Mouse (Mus musculus): ENCODE measurements around the gene AC129217.1. TPM values are rescaled to one million over a fixed set of nuclear protein-coding genes. Genes with fewer than 3 reads are reported as not detected.

Gene AC129217.1
- polyA plus RNA-seq, 1 experiment, result not detected

DNA sequence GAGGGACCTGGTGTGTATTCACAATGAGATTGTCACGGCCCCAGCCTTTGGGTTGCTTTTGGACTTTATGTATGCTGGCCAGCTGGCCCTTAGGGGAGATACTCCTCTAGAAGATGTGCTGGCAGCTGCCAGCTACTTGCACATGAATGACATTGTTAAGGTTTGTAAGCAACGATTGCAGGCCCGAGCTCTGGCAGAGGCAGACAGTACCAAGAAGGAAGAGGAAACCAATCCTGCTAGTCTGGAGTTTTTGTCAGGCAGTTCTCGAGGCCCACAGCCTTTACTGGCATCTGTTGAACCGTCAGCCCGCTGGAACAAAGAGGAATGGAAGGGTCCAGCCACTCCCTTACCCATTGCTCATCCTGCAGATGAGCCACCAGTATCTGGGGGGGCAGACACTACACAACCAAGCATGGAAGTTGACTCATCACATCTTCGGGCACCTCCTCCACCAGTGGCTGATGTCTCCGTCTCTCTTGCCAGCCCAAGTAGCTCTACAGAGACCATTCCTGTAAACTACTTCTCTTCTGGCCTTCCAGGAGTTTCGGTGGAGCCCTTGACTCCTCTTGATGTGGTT, 26.3 kb upstream of the AC129217.1 start:
- TF ChIP-seq POLR2A (IDR thresholded peaks at IDR 0.05; ENCODE audit: borderline replicate concordance, extremely low read depth, low read depth, low read length) (no peak), CTCF (IDR thresholded peaks at IDR 0.05; ENCODE audit: insufficient read depth, low read length) (no peak)
- H3K4me3 ChIP-seq (replicated peaks; ENCODE audit: extremely low read depth, low read depth, low read length), result no peak overlapping the region
- no peak for DNase-seq
- H3K4me1 ChIP-seq (ENCODE audit: control insufficient read depth, insufficient read depth, low read length), result 0 out of 2 replicates have a peak, but pooled peaks cover 2% of the 10 kb centered on the region
- WGBS, result 85% methylated on average over 9 of the region's 9 CpGs

DNA sequence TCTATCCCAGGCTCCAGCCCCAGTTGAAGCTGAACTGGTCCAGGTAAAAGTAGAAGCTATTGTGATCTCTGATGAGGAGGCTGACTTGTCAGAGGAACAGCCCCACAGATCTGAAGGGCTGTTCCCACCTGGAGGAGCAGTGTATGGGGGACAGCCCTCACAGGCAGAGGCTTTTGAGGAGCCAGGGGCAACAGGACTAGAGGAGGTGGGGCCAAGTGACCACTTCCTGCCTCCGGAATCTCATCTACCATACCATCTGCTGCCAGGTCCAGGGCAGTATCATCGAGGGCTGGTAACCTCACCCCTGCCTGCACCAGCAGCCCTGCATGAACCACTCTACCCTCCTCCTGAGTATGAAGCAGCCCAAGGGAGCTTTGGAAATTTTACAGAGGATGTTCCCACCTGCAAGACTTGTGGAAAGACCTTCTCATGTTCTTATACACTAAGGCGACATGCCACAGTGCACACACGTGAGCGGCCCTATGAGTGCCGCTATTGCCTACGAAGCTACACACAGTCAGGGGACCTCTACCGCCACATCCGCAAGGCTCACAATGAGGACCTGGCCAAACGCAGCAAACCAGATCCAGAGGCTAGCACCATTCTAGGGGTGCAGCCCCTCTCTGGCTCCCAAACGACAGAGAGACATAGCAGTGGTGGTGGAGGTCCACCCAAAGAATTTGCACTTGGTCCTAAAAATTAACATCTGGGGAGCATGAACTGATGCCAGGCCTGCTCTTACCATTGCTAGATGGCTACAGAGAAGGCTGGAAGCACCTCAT, 25.5 kb upstream of the AC129217.1 start:
- TF ChIP-seq CTCF (IDR thresholded peaks at IDR 0.05; ENCODE audit: insufficient read depth, low read length) (no peak), POLR2A (IDR thresholded peaks at IDR 0.05; ENCODE audit: borderline replicate concordance, extremely low read depth, low read depth, low read length) (no peak)
- WGBS, result 91% methylated on average over 11 of the region's 11 CpGs
- DNase-seq, result no peak
- H3K4me3 ChIP-seq (replicated peaks; ENCODE audit: extremely low read depth, low read depth, low read length), result no peak overlapping the region
- H3K4me1 ChIP-seq (ENCODE audit: control insufficient read depth, insufficient read depth, low read length), result 0 out of 2 replicates have a peak, but pooled peaks cover 2% of the 10 kb centered on the region

- TF ChIP-seq POLR2A (IDR thresholded peaks at IDR 0.05; ENCODE audit: borderline replicate concordance, extremely low read depth, low read depth, low read length) (no peak), CTCF (IDR thresholded peaks at IDR 0.05; ENCODE audit: insufficient read depth, low read length) (no peak)
- 0 out of 2 replicates have a peak, but pooled peaks cover 2% of the 10 kb centered on the region for H3K4me1 ChIP-seq (ENCODE audit: control insufficient read depth, insufficient read depth, low read length)
- no peak for DNase-seq
- 88% methylated on average over 5 of the region's 5 CpGs for WGBS
- H3K4me3 ChIP-seq (replicated peaks; ENCODE audit: extremely low read depth, low read depth, low read length), result no peak overlapping the region
Measured at GRCm38 (mm10) chr19:8806810-8807209, 22.8 kb upstream of the AC129217.1 start.

DNA sequence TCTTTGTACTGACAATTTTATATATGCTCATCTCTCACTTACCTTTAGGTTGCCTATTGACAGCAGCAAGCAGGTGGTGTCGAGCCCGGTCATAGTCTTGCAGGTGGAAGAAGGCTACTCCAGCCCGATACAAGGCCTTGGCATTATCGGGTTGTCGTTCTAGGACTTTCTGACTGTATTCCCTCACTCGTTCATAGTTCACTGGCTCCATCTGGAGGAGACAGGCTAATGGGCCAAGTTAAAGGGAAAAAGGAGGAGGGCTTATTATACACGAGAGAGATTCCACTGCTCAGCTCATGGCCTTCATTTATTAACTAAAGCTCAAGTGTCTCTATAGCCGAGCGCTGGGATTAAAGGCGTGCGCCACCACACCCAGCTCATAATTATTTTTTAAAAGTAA, 13.8 kb upstream of the AC129217.1 start:
- no peak for TF ChIP-seq CTCF (IDR thresholded peaks at IDR 0.05; ENCODE audit: insufficient read depth, low read length)
- TF ChIP-seq POLR2A (IDR thresholded peaks at IDR 0.05; ENCODE audit: borderline replicate concordance, extremely low read depth, low read depth, low read length), result no peak
- H3K4me1 ChIP-seq (ENCODE audit: control insufficient read depth, insufficient read depth, low read length), result peaks cover 4% of the 10 kb centered on the region
- DNase-seq, result no peak
- WGBS, result 69% methylated on average over 11 of the region's 11 CpGs
- H3K4me3 ChIP-seq (replicated peaks; ENCODE audit: extremely low read depth, low read depth, low read length), result no peak overlapping the region

DNA sequence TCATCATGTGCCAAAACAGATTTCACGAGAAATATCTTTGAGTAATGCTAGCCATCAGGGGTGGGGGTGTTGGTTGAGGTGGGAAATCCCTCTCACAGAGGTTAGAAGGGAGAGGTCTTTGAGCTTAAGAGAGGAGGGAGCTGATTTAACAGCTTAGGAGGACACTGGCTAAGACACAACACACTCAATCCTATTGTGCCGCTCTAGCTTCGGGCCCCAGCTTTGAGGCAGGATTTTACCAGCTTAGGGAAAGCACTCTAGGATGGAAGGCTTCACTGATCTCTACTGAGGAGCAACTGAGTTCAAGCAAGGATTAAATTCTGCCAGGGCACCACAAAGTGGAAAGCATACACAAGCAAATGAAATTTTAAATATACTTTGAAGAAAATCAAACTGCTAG, 12.6 kb upstream of the AC129217.1 start:
- H3K4me3 ChIP-seq (replicated peaks; ENCODE audit: extremely low read depth, low read depth, low read length), result no peak overlapping the region
- 62% methylated on average over 3 of the region's 3 CpGs for WGBS
- TF ChIP-seq CTCF (IDR thresholded peaks at IDR 0.05; ENCODE audit: insufficient read depth, low read length) (no peak), POLR2A (IDR thresholded peaks at IDR 0.05; ENCODE audit: borderline replicate concordance, extremely low read depth, low read depth, low read length) (no peak)
- peaks cover 6% of the 10 kb centered on the region for H3K4me1 ChIP-seq (ENCODE audit: control insufficient read depth, insufficient read depth, low read length)
- no peak for DNase-seq

- peaks cover 9% of the 10 kb centered on the region for H3K4me1 ChIP-seq (ENCODE audit: control insufficient read depth, insufficient read depth, low read length)
- no peak for DNase-seq
- TF ChIP-seq CTCF (IDR thresholded peaks at IDR 0.05; ENCODE audit: insufficient read depth, low read length) (no peak), POLR2A (IDR thresholded peaks at IDR 0.05; ENCODE audit: borderline replicate concordance, extremely low read depth, low read depth, low read length) (no peak)
- H3K4me3 ChIP-seq (replicated peaks; ENCODE audit: extremely low read depth, low read depth, low read length), result peak overlapping the region; percentile 80
- 8% methylated on average over 14 of the region's 14 CpGs for WGBS
Measured at GRCm38 (mm10) chr19:8818301-8818798, 11.2 kb upstream of the AC129217.1 start.

- Histone ChIP-seq H3K4me1 (ENCODE audit: control insufficient read depth, insufficient read depth, low read length) (peaks cover 9% of the 10 kb centered on the region), H3K4me3 (replicated peaks; ENCODE audit: extremely low read depth, low read depth, low read length) (peak within 1 kb of the TSS; percentile 97)
- DNase-seq, result peak; percentile 92
- under 1% methylated on average over 33 of the region's 33 CpGs for WGBS
- TF ChIP-seq POLR2A (IDR thresholded peaks at IDR 0.05; ENCODE audit: borderline replicate concordance, extremely low read depth, low read depth, low read length) (peak; percentile 89; the same call in 1 of the 2 replicates), CTCF (IDR thresholded peaks at IDR 0.05; ENCODE audit: insufficient read depth, low read length) (no peak)
Measured at GRCm38 (mm10) chr19:8818801-8819595, 10.6 kb upstream of the AC129217.1 start, which contains the start of gene Ttc9c. Ttc9c (minus strand) TSS chr19:8819333.

- Histone ChIP-seq H3K4me3 (replicated peaks; ENCODE audit: extremely low read depth, low read depth, low read length) (peak within 1 kb of the TSS; percentile 97), H3K4me1 (ENCODE audit: control insufficient read depth, insufficient read depth, low read length) (peaks cover 9% of the 10 kb centered on the region)
- TF ChIP-seq POLR2A (IDR thresholded peaks at IDR 0.05; ENCODE audit: borderline replicate concordance, extremely low read depth, low read depth, low read length) (peak; percentile 95; the same call in 1 of the 2 replicates), CTCF (IDR thresholded peaks at IDR 0.05; ENCODE audit: insufficient read depth, low read length) (no peak)
- peak; percentile 97 for DNase-seq
- under 1% methylated on average over 82 of the region's 83 CpGs for WGBS
Measured at GRCm38 (mm10) chr19:8819596-8820423, 9.8 kb upstream of the AC129217.1 start, which contains the start of gene Hnrnpul2. Hnrnpul2 (plus strand) TSS chr19:8820010.
